Mouse (Mus musculus) liver, adult 2 months (tissue): ENCODE results near the gene Tgfbr2.

ENCODE experiments used
- CTCF ChIP-seq: fragments of 200-500 bp; IDR thresholded peaks from 2 replicates; pipeline ENCODE4 v1.5.1; 2011; ENCODE audit warnings: low read depth, low read length, control low read depth
- POLR2A ChIP-seq: fragments of 200-500 bp; IDR thresholded peaks from 2 replicates; pipeline ENCODE4 v1.6.1; 2011; ENCODE audit warnings: low read length, control low read depth; ENCODE audit not compliant: insufficient read depth; ENCODE audit errors: extremely low read depth

DNA sequence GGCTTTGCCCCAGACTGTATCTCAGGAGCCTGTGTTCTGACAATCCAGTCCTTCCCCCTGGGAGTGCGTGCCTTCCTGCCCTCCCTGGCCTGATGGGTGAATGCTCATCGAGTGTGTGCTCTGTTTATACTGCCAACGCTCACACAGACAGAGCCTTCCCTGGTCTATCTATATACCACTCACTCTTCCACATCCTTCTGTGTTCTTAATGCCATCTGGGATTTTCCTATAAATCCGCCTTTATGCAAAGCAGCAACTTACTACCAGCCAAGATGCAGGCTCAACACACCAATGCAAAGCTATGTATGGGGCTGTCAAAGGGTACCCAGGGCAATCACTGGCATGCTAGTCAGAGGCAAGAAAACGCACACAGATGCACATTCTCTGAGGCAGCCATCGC lies 89.2 kb downstream of the Tgfbr2 start:
- TF ChIP-seq POLR2A = no peak
- no peak for TF ChIP-seq CTCF
